Comparison of ENCODE assay signal across 10 mouse cellular contexts in the genomic region with DNA sequence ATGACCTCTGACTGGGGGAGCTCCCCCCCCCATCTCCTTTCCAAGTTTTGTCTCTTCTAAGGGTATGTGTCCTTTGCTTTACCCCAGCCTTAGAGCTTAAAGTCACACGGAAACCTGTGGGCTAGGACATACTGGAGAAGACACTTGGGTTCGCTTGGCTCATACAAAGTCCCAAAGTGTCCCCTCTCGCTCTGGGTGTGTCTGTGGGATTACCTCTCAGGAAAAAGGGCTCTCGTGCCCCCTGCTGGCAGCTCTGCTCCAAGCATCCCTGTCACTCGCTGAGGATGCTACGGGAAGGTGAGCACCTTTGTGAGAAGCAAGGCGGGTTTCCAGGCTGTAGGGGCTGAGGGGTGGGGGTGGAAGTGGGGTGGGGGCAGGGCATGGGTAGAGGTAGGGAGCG. TPM values are rescaled to one million over a fixed set of nuclear protein-coding genes. Genes with fewer than 3 reads are reported as not detected.
DNase-seq lines count a peak whose midpoint lies in the region; ATAC-seq and TF ChIP-seq lines count a peak whose summit lies in the region.
"Had no signal": no experiment of that assay in that cellular context is flagged by ENCODE, and none has a peak within 500 bp of the region (broad histone marks: within the 10 kb centered on the region; RNA-seq: fewer than 3 reads in every experiment).

No protein-coding gene starts in this region.

- WGBS in forebrain, embryonic 16.5 days: 12% methylated on average over 8 of the region's 8 CpGs
- WGBS in hindbrain, postnatal 0 days: 14% methylated on average over 8 of the region's 8 CpGs

- intact Hi-C loops in left cerebral cortex, postnatal 36 days (cut with DNase I): loop anchor here (1.0 to 5.0 kb wide), 3 partner anchors 58 to 223 kb away; a partner anchor contains a TSS

- H3K9me3 ChIP-seq in forebrain, embryonic 16.5 days (ENCODE audit: control insufficient read depth, low read length): no peaks in the 10 kb centered on the region
- H3K9me3 ChIP-seq in hindbrain, postnatal 0 days (ENCODE audit: low read length): no peaks in the 10 kb centered on the region
- H3K9me3 ChIP-seq: neural tube, embryonic 12.5 days had no signal

- no peak overlapping the region for H3K4me3 ChIP-seq in testis, adult 2 months (ENCODE audit: control insufficient read depth, low read depth, low read length)
- H3K4me3 ChIP-seq in forebrain, embryonic 16.5 days (replicated peaks; ENCODE audit: low read length): no peak overlapping the region
- H3K4me3 ChIP-seq in hindbrain, postnatal 0 days (ENCODE audit: low read length): no peak overlapping the region
- H3K4me3 ChIP-seq: erythroblast, embryonic 14.5 days; neural tube, embryonic 12.5 days had no signal

- no peak for TF ChIP-seq POLR2A in testis, adult 2 months (IDR thresholded peaks at IDR 0.05; ENCODE audit: control insufficient read depth, low read depth, low read length)

- no peaks in the 10 kb centered on the region for H3K27me3 ChIP-seq in testis, adult 2 months (ENCODE audit: control insufficient read depth, insufficient read depth, low read length)
- no peaks in the 10 kb centered on the region for H3K27me3 ChIP-seq in forebrain, embryonic 16.5 days (replicated peaks; ENCODE audit: control insufficient read depth, insufficient read depth, low read length)
- H3K27me3 ChIP-seq in hindbrain, postnatal 0 days (ENCODE audit: insufficient read depth, low read length): no peaks in the 10 kb centered on the region
- H3K27me3 ChIP-seq: neural tube, embryonic 12.5 days had no signal

- peak; percentile 65 for ATAC-seq in forebrain, embryonic 16.5 days
- peak; percentile 58; the same call in 1 of the 2 replicates for ATAC-seq in hindbrain, postnatal 0 days

- H3K27ac ChIP-seq in testis, adult 2 months (ENCODE audit: control insufficient read depth, insufficient read depth, low read depth, low read length): no peak overlapping the region
- no peak overlapping the region for H3K27ac ChIP-seq in forebrain, embryonic 16.5 days (ENCODE audit: low read length)
- no peak overlapping the region for H3K27ac ChIP-seq in hindbrain, postnatal 0 days
- H3K27ac ChIP-seq: neural tube, embryonic 12.5 days had no signal

- peaks cover 3% of the 10 kb centered on the region; the same call in 1 of the 2 replicates for H3K4me1 ChIP-seq in testis, adult 2 months (ENCODE audit: control insufficient read depth, insufficient read depth, low read length)
- H3K4me1 ChIP-seq in forebrain, embryonic 16.5 days (replicated peaks; ENCODE audit: control insufficient read depth, insufficient read depth, low read length): peaks cover 20% of the 10 kb centered on the region
- H3K4me1 ChIP-seq in hindbrain, postnatal 0 days (ENCODE audit: insufficient read depth, low read length): 0 out of 2 replicates have a peak, but pooled peaks cover 6% of the 10 kb centered on the region
- H3K4me1 ChIP-seq: neural tube, embryonic 12.5 days had no signal

- peak; percentile 67; the same call in 1 of the 2 replicates for TF ChIP-seq CTCF in testis, adult 2 months (IDR thresholded peaks at IDR 0.05; ENCODE audit: control insufficient read depth, insufficient read depth, insufficient replicate concordance, low read depth, low read length)
- peak; percentile 88 for TF ChIP-seq CTCF in hindbrain, postnatal 0 days (IDR thresholded peaks at IDR 0.05; ENCODE audit: low read depth)

- DNase-seq in testis, postnatal 14 days (ENCODE audit: low spot score): no peak
- peak; percentile 20 for DNase-seq in c-Kit-positive CD71-positive TER-119-positive erythroid progenitor cells, embryonic 14.5 days (ENCODE audit: low spot score)
- DNase-seq in hindbrain, postnatal 0 days (ENCODE audit: low spot score): peak; percentile 88
- DNase-seq in left cerebral cortex, postnatal 36 days (ENCODE audit: low spot score in 2 of 2): peak; percentile 59 to 62
- DNase-seq in naive thymus-derived CD4-positive, alpha-beta T cell, adult 2 months (ENCODE audit: low read depth): peak; percentile 79
- DNase-seq in thymus, postnatal 25 days: peak; percentile 70

- no peak overlapping the region for H3K9ac ChIP-seq in forebrain, embryonic 16.5 days (replicated peaks; ENCODE audit: low read depth, low read length)
- no peak overlapping the region for H3K9ac ChIP-seq in hindbrain, postnatal 0 days (replicated peaks; ENCODE audit: low read length)
- H3K9ac ChIP-seq: neural tube, embryonic 12.5 days had no signal

- no peaks in the 10 kb centered on the region for H3K36me3 ChIP-seq in testis, adult 2 months (ENCODE audit: control insufficient read depth, insufficient read depth, low read length)
- H3K36me3 ChIP-seq in forebrain, embryonic 16.5 days (ENCODE audit: control insufficient read depth, insufficient read depth): no peaks in the 10 kb centered on the region
- H3K36me3 ChIP-seq in hindbrain, postnatal 0 days (ENCODE audit: insufficient read depth, low read length): no peaks in the 10 kb centered on the region
- H3K36me3 ChIP-seq: neural tube, embryonic 12.5 days had no signal

- no peak overlapping the region for H3K4me2 ChIP-seq in forebrain, embryonic 16.5 days (ENCODE audit: low read length)
- 0 out of 2 replicates have a peak overlapping the region, but pooled peaks have one; percentile 19 for H3K4me2 ChIP-seq in hindbrain, postnatal 0 days (ENCODE audit: low read depth, low read length)
- H3K4me2 ChIP-seq: neural tube, embryonic 12.5 days had no signal

RNA-seq across cellular contexts. Expression of a gene that starts 38.3 kb away (rescaled TPM):
- polyA plus RNA-seq in testis, adult 2 months (2012; rRNA removed): 1.0 and 1.6 TPM in 2 replicates
- 3.0 and 3.3 TPM in 2 replicates for polyA plus RNA-seq in forebrain, embryonic 16.5 days (2015; fragmentation: Nextera tagmentation; extraction: Ambion mirVana)
- total RNA-seq in hindbrain, postnatal 0 days (2014; rRNA removed): 7.7 and 12.2 TPM in 2 replicates
- 5.5 and 5.9 TPM in 2 replicates for polyA plus RNA-seq in hindbrain, postnatal 0 days (2015; fragmentation: Nextera tagmentation; extraction: Ambion mirVana)
- 10 to 100 TPM; 11.6 to 12.6 TPM for total RNA-seq in left cerebral cortex, postnatal 36 days (2021)

RNA-seq across cellular contexts. Expression of a gene that starts 57.9 kb away (rescaled TPM):
- polyA plus RNA-seq in testis, adult 2 months (2012; rRNA removed): 2.4 and 5.2 TPM in 2 replicates
- polyA plus RNA-seq in forebrain, embryonic 16.5 days (2015; fragmentation: Nextera tagmentation; extraction: Ambion mirVana): 2.8 and 4.8 TPM in 2 replicates
- total RNA-seq in hindbrain, postnatal 0 days (2014; rRNA removed): 6.7 and 9.3 TPM in 2 replicates
- polyA plus RNA-seq in hindbrain, postnatal 0 days (2015; fragmentation: Nextera tagmentation; extraction: Ambion mirVana): 1.2 and 1.5 TPM in 2 replicates
- 1 to 10 TPM; 3.1 to 4.0 TPM for total RNA-seq in left cerebral cortex, postnatal 36 days (2021)
